Mouse (Mus musculus) ES-Bruce4 (cell line): Measurements from ENCODE around the gene Abcb8. TPM values are rescaled to one million over a fixed set of nuclear protein-coding genes. Genes with fewer than 3 reads are reported as not detected.

Experiments used
- H3K27ac ChIP-seq: 2 replicates; pipeline ENCODE4 v1.5.1; 2012; ENCODE audit warnings: low read length, inconsistent platforms; ENCODE audit not compliant: insufficient read depth
- H3K27me3 ChIP-seq: 2 replicates; pipeline ENCODE4 v1.6.1; 2012; ENCODE audit warnings: mild to moderate bottlenecking, low read length, inconsistent platforms; ENCODE audit not compliant: control insufficient read depth, poor library complexity, insufficient read depth, severe bottlenecking
- H3K36me3 ChIP-seq: 2 replicates; pipeline ENCODE4 v1.6.1; 2012; ENCODE audit warnings: inconsistent platforms, mild to moderate bottlenecking, low read length, moderate library complexity; ENCODE audit not compliant: control insufficient read depth, poor library complexity, insufficient read depth, severe bottlenecking
- H3K4me1 ChIP-seq: one replicate; pipeline ENCODE4 v1.8.1; 2011; ENCODE audit warnings: low read length; ENCODE audit not compliant: control insufficient read depth, insufficient read depth
- H3K4me3 ChIP-seq: 2 replicates; pipeline ENCODE4 v1.5.1; 2011; ENCODE audit warnings: low read depth, mild to moderate bottlenecking, low read length
- H3K9ac ChIP-seq: 2 replicates; pipeline ENCODE4 v1.6.1; 2012; ENCODE audit warnings: low read depth, mild to moderate bottlenecking, inconsistent platforms; ENCODE audit not compliant: poor library complexity, severe bottlenecking
- H3K9me3 ChIP-seq: replicated peaks from 2 replicates; pipeline ENCODE4 v1.6.1; 2012; ENCODE audit warnings: mild to moderate bottlenecking, low read length, inconsistent platforms; ENCODE audit not compliant: control insufficient read depth, poor library complexity, insufficient read depth, severe bottlenecking
- CTCF ChIP-seq: IDR thresholded peaks from one replicate; pipeline ENCODE4 v1.8.1; 2011; ENCODE audit warnings: low read depth, low read length
- EP300 ChIP-seq: IDR thresholded peaks from 2 replicates; pipeline ENCODE4 v1.6.1; 2011; ENCODE audit warnings: low read depth, low read length; ENCODE audit not compliant: insufficient read depth
- POLR2A ChIP-seq: IDR thresholded peaks from one replicate; pipeline ENCODE4 v1.8.1; 2011; ENCODE audit warnings: low read length; ENCODE audit not compliant: insufficient read depth
- polyA plus RNA-seq: library from polyadenylated mRNA; stranded (reverse); fragments of >200 nt; gene quantifications from 2 replicates; pipeline ENCODE4 v1.2.4, GENCODE M21; 2011; ENCODE audit warnings: low read depth; ENCODE audit not compliant: missing spikeins, insufficient read depth, insufficient read length

The Abcb8 gene
- polyA plus RNA-seq, 1 experiment: 29.6 TPM

GRCm38 (mm10) chr5:24401969-24402368 lies 8.5 kb downstream of the Abcb8 start:
- Histone ChIP-seq H3K36me3 (no peaks in the 10 kb centered on the region), H3K4me1 (no peaks in the 10 kb centered on the region), H3K4me3 (no peak overlapping the region), H3K9me3 (no peaks in the 10 kb centered on the region), H3K9ac (no peak overlapping the region), H3K27ac (no peak overlapping the region), H3K27me3 (no peaks in the 10 kb centered on the region)
- no peak for TF ChIP-seq POLR2A
- no peak for TF ChIP-seq CTCF
- TF ChIP-seq EP300: no peak

- no peak overlapping the region for H3K9ac ChIP-seq
- no peak for TF ChIP-seq POLR2A
- TF ChIP-seq EP300: no peak
- no peak for TF ChIP-seq CTCF
- H3K9me3 ChIP-seq: no peaks in the 10 kb centered on the region
- H3K27me3 ChIP-seq: no peaks in the 10 kb centered on the region
- H3K4me1 ChIP-seq: no peaks in the 10 kb centered on the region
- no peak overlapping the region for H3K4me3 ChIP-seq
- no peak overlapping the region for H3K27ac ChIP-seq
- H3K36me3 ChIP-seq: no peaks in the 10 kb centered on the region
These were observed 11.3 kb downstream of the Abcb8 start for GRCm38 (mm10) chr5:24404594-24405360.

GRCm38 (mm10) chr5:24405389-24405876 lies 12.0 kb downstream of the Abcb8 start:
- H3K9ac ChIP-seq: no peak overlapping the region
- no peak overlapping the region for H3K27ac ChIP-seq
- no peaks in the 10 kb centered on the region for H3K9me3 ChIP-seq
- no peaks in the 10 kb centered on the region for H3K36me3 ChIP-seq
- no peak overlapping the region for H3K4me3 ChIP-seq
- H3K27me3 ChIP-seq: no peaks in the 10 kb centered on the region
- no peak for TF ChIP-seq POLR2A
- TF ChIP-seq EP300: no peak
- TF ChIP-seq CTCF: no peak
- no peaks in the 10 kb centered on the region for H3K4me1 ChIP-seq

GRCm38 (mm10) chr5:24408651-24409050 lies 15.2 kb downstream of the Abcb8 start:
- no peaks in the 10 kb centered on the region for H3K27me3 ChIP-seq
- no peak overlapping the region for H3K4me3 ChIP-seq
- no peak overlapping the region for H3K27ac ChIP-seq
- H3K9me3 ChIP-seq: no peaks in the 10 kb centered on the region
- H3K36me3 ChIP-seq: no peaks in the 10 kb centered on the region
- no peaks in the 10 kb centered on the region for H3K4me1 ChIP-seq
- TF ChIP-seq POLR2A: no peak
- no peak for TF ChIP-seq CTCF
- no peak overlapping the region for H3K9ac ChIP-seq

GRCm38 (mm10) chr5:24409466-24409865 lies 16.0 kb downstream of the Abcb8 start:
- H3K4me1 ChIP-seq: no peaks in the 10 kb centered on the region
- TF ChIP-seq POLR2A (no peak), EP300 (no peak), CTCF (no peak)
- no peak overlapping the region for H3K4me3 ChIP-seq

GRCm38 (mm10) chr5:24412063-24412462 lies 18.6 kb downstream of the Abcb8 start:
- no peak overlapping the region for H3K27ac ChIP-seq
- peaks cover 3% of the 10 kb centered on the region for H3K4me1 ChIP-seq
- no peaks in the 10 kb centered on the region for H3K9me3 ChIP-seq
- TF ChIP-seq POLR2A (no peak), EP300 (no peak), CTCF (no peak)
- H3K9ac ChIP-seq: no peak overlapping the region
- no peak overlapping the region for H3K4me3 ChIP-seq
- H3K27me3 ChIP-seq: no peaks in the 10 kb centered on the region
- H3K36me3 ChIP-seq: no peaks in the 10 kb centered on the region

More at GRCm38 (mm10) chr5:24409466-24409865, 16.0 kb downstream of the Abcb8 start:
- H3K27me3 ChIP-seq: no peaks in the 10 kb centered on the region
- no peaks in the 10 kb centered on the region for H3K36me3 ChIP-seq
- no peak overlapping the region for H3K9ac ChIP-seq
- H3K27ac ChIP-seq: no peak overlapping the region
- no peaks in the 10 kb centered on the region for H3K9me3 ChIP-seq
